Mouse (Mus musculus): Measurements from ENCODE around the gene Sun5.
"Not testable (repeated sequence)": the region's sequence is repeated elsewhere in the genome, so short reads cannot be mapped to it uniquely, and the experiment has no call there.

Sun5 gene

DNA sequence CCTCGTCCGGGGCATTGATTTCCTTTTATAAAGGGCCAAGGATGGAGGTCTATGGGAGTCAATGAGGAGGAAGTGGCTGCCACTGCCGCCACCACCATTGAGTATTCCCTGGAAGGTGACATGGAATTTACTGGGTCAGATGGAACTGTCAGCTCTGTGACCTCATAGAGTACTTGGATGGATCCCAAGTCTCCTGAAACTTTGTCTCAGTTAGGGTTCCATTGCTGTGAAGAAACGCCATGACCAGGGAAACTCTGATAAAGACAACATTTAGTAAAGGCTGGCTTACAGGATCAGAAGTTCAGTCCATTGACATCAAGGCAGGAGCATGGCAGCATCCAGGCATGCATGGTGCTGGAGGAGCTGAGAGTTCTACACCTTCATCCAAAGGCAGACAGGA, at the start of gene Sun5:
TSS of gene Sun5 (minus strand) at position 101 of the 400 bp plus-strand sequence.
- in situ Hi-C loops (cut with MboI, MseI): no loop called here

DNA sequence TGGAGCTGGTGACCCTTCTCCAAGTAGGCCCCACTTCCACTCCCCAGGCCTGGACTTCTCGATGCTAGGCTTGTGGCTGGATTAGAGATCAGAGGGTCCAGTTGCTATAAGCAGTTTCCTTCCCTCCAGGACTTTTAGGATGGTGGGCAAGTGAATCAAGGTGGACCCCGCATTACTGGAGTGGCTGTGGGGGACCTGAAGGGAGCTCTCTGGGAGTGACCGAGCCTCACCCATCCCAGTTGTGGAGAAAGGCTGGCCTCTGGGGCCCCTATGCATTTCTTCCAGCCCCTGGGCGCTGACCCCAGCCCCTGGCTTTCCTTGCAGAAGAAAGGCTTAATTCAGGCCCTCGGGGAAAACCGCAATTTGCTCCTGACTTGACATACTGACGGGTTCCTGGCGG, 47.0 kb upstream of the Sun5 start, which contains the start of gene Bpifb3:
TSS of gene Bpifb3 (plus strand) at position 301 of the 400 bp plus-strand sequence.
- in situ Hi-C loops (cut with MboI, MseI): no loop called here

DNA sequence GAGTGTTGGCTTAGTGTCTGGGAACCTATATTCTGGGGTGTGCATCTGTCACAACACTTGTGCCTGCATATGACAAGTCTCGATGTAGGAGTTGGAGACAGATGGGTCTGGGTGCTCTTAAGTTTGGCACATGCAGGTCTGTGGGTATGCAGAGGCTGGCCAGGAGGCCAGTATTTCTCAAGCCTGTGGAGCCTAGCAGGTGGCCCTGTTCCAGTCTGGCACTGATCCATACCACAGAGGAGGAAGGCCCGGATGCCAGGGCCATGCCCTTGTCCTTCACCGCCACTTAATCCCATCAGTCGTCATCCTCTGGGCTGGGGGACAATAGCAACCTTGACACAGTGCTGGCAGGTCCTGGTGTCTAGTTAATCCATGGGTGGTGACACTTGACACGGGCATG, 43.3 kb upstream of the Sun5 start:
- in situ Hi-C loops (cut with MboI, MseI): no loop called here

DNA sequence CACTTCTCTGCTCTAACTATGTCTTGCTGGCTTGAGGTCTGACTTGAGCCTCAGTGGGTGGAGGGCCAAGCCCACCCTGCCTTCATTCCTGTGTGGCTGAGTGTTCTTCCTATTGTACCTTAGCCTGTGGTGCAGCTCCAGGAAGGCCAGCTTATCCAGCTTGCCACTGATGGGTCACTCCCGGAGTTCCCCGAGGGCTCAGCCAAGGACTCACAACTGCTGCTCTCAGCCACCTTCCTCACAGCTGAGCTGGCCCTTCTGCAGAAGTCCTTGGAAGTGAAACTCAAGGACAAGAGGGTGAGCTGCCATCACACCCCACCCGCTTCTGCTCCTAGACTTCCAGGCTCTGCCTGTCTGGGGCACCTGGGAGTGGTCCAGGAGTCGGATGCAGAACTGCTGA, 35.7 kb upstream of the Sun5 start:
- in situ Hi-C loops (cut with MboI, MseI): no loop called here

DNA sequence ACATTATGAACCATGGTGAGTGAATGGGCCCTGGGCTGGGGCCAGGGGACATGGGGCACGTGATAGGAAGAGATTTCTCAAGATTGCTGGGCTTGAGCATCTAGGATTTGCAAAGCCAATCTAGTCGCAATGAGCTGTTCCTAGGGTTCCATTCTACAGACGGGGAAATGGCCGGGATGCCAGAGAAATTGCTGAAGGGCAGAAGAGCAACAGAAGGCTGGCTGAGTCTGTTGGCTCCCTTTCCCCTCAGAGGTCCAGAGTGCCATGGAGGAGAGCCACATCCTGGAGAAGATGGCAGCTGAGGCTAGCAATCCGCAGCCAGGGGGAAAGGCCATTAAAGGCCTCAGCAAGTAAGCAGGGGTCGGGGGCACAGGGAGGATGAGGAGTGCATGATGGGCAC, 31.8 kb upstream of the Sun5 start:
- in situ Hi-C loops (cut with MboI, MseI): no loop called here

DNA sequence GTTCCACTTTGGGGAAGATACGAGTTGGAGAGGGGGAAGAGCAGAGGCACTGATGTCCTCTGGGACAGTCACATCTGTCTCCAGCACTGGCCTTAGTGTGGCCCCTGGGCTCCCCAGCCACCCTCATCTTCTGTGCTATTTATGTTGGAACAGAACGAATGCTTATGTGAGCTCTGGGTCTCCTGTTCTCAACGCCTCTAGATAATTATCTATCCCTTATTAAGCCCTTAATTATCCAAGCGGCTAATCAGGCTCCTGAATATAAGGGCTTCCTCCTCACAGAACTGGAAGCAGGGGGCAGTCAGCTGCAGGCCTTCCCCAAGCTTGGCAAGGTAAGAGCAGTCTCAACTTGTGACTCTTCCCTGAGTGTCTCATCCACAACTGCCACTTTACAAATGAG, 29.2 kb upstream of the Sun5 start, which contains the start of gene Bpifb6:
TSS of gene Bpifb6 (plus strand) at position 301 of the 400 bp plus-strand sequence.
- in situ Hi-C loops (cut with MboI, MseI): no loop called here

DNA sequence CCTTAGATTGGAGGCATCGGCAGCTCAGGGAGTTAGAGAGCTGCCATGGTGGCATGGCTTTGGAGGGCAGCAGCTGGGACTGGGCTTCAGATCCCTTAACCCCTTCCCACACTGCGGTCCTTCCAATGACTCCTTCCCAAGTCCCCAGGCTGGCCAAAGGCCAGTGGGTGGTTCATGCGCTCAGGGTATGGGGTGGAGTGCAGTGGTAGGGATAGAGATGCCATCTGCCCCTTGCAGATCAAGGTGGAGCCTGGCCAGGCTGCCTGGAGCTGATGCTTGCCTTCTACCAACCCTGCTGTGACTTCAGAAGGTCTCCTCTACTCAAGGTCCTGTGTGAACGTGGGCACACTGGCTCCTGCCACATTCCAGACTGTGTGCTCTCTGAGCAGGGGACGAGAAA, 28.2 kb upstream of the Sun5 start:
- in situ Hi-C loops (cut with MboI, MseI): no loop called here

DNA sequence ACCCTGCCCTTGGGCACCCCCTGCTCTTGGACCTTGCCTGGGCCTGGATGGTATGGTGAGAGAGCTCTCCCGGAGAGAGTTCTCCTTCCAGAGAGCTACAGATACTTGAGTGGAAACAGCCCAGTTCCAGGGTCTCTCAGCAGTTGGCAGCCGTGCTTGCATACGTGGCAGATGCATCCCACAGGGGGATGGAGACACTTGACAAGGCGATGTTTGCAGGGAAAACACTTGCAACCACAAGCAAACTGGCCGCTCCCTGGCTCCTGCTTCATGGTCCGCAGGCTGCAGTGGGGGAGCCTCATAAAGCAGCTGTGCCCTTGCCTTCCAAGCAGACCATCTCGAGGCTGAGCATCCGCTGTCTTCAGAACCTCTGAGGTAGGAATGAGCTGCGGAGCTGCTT, 3.9 kb upstream of the Sun5 start, which contains the start of gene Bpifb2:
TSS of gene Bpifb2 (plus strand) at position 301 of the 400 bp plus-strand sequence.
- in situ Hi-C loops (cut with MboI, MseI): no loop called here

DNA sequence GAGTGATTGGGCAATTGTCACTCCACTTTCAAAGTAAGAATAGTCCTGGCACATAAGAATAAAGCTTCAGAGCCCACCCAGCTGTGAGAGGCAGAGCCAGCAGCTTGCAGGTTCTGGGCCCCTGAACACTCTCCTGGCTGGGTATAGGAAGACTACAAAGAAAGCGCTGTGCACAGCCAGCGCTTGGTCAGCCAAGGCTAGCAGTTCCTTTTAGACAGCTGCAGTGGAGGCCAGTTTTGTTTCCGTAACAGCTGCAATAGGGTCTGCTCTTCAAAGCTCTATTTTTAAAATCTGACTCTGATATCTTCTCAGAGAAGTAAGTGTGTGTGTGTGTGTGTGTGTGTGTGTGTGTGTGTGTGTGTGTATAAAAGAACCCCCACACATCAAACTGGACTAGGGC, 8.9 kb downstream of the Sun5 start:
- in situ Hi-C loops (cut with MboI, MseI): no loop called here

DNA sequence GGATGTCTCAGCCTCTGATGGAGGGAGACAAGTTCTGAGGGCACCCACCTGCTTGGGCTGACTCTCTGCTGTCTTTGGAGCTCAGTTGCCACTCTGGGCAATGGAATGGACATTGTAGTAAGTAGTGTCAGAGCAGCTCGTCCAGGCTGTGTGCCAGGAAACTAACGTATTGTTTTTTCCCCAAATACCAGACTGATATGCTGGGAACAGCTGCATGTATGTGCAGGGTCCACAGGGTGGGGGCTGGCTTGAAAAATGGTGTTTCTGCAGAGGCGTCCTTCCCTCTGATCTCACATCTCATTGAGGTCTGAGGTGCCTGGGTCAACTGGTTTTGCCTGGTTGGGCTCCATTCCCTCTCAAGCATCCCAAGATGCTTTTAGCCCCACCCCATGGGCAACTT, 10.2 kb downstream of the Sun5 start:
- in situ Hi-C loops (cut with MboI, MseI): no loop called here

DNA sequence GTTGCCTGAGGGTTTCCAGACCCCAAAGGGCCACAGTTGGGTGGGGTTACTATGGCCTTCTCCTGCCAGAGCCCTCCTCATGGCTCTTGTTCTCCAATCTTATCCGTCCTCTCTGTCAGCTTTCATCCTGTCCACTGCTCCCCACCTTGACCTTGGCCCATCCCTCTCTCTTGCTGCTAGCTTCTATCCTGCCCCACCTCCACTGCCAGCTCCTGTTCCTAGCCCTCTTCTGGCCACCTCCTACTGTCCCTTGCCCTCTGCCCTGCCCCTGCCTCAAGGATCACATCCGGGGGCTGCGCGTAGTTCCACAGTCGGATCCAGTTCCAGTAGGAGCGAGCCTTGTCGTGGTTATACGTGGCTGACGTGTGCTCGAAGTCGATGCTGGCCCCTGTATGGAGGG, 10.6 kb downstream of the Sun5 start:
- in situ Hi-C loops (cut with MboI, MseI): no loop called here

DNA sequence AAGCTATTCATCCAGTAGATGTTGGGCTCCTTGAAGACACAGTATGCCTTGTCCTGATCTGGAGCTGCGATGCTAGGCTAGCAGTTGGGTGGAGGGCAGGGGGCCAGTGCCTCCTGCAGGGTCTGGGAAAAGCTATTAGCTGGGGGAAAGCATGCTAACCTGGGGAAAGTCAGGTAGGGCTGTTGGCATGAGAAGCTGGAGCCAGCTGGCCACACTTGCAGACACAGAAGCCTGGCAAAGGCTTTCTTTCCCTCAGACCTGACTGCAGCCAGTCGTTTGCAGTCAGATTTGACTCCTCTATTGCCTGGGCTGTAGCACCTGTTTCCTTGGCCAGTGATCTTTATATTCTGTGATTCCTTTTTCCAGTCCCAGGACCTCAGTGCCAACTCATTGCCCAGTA, 11.3 kb downstream of the Sun5 start:
- in situ Hi-C loops (cut with MboI, MseI): loop anchor here in 1 of 2 experiments (10.0 kb wide), 1 partner anchor 155 kb away; no protein-coding TSS in a partner anchor

DNA sequence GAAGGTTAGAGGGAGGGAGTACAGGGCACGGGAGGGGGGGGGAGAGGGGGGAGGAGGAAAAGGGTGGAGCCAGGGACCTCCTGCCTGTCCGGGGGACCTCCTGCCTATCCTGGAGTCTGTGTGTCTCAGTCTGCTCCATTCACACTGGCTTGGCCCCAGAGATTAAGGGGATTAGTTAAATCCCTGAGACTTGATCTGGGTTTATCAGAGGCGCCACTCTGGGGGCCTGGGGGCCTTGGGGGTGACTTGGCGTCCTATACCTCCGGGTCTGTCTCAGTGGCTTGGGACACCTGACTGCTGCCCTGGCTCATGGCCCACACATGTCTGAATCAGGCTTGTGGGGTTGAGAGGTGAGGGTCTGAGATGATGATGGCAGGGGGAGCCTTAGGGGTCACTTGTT, 17.3 kb downstream of the Sun5 start:
- in situ Hi-C loops (cut with MboI, MseI): loop anchor here in 1 of 2 experiments (10.0 kb wide), 1 partner anchor 149 kb away; no protein-coding TSS in a partner anchor

DNA sequence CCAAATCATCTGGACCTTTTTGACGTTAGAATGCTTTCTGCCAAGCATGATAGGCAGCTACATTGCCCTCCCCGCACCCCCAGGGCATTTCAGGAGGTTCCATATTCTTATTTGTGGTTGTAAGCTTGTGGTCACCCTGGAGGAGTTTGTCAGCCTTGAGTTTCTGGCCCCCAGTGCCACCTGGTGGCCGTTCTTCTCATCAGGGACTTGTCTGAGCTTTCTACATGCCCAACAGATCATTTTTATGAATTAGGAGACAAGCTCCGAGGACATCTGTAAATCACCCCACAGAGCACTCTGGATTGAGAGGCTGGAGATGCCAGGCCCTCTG, 19.9 kb downstream of the Sun5 start:
- in situ Hi-C loops (cut with MboI, MseI): loop anchor here in 1 of 2 experiments (10.0 kb wide), 1 partner anchor 146 kb away; no protein-coding TSS in a partner anchor

DNA sequence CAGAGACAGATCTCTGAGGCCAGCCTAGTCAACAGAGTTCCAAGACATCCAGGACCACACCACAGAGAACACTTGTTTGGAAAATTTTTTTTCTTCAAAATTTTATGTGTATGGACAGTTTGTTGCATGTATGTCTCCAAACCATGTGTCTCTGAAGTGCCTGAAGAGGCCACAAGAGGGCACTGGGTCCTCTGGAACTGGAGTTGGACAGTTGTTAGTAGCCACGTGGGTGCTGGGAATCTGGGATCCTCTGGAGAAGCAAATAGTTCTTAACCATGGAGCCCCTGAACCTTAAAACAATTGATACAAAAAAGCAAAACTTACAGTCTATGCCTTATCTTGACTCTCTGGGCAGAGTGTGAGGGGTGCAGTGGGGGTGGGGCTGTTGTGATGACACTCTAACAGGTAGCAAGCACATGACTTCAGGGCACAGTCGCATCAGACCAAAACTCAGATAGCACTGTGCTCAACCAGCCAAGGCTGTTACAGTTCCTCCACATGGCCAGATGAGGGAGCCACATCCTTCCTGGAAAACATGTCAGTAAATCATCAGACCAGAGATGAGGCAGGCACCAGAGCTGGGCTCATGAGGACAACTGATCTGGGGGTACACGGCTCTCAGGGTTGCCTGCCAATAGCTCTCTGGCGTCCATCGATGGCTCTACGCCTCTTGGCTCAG, 20.4 kb downstream of the Sun5 start:
- in situ Hi-C loops (cut with MboI, MseI): loop anchor here in 1 of 2 experiments (10.0 kb wide), 1 partner anchor 146 kb away; no protein-coding TSS in a partner anchor

DNA sequence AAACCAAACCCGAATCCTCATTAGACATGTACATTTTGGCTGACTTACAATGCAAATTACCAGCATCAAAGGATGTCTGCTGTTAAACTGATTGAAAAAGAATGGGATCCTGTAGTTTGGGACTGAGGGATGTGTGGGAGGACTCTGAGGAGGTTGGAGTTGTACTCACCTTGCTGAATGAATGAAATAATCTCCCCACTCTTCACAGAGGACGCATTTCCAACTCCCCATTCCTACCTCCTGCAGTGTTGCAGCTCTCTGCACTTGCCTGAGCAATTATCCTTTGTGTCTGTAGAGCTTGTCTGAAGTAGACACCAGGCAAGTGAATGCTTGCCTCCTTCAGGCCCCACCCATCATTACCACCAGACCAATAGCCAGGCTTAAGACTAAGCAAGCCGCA, 22.5 kb downstream of the Sun5 start:
- in situ Hi-C loops (cut with MboI, MseI): no loop called here

DNA sequence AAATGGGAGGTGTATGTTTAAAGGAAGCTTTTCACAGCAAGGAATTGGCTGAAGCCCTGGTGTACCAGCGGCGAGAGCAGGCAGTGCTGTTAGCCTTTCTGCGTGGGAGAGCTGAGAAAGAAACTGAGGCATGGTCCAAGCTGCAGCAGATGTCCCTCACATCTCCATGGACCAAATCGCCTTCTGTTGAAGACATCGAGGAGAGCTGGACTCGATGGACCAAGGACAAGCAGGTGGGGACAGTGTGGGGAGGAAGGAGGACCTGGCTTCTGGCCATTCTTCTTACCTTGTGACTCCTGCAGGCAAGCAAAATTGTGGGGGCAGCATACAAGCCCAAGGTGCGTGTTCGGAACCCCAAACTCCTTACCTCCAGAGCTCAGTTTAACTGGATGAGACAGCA, 28.0 kb downstream of the Sun5 start:
- in situ Hi-C loops (cut with MboI, MseI): no loop called here

DNA sequence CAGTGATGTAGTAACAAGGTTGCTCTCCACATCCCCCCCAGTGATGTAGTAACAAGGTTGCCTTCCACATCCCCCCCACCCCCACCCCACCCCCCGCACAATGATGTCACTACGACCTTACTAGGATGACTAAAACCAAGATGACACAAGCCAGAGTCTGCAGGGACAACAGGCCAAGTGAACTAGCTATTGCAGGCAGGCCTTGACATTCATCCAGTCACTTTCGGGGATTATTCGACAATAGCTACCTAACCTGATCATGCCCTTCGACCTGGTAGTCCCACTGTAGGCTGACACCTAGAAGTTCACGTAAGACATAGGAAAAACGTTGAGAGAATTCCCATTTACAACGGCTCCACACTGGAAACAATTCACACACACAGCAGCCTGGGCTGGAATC, 37.6 kb downstream of the Sun5 start:
- in situ Hi-C loops (cut with MboI, MseI): no loop called here

DNA sequence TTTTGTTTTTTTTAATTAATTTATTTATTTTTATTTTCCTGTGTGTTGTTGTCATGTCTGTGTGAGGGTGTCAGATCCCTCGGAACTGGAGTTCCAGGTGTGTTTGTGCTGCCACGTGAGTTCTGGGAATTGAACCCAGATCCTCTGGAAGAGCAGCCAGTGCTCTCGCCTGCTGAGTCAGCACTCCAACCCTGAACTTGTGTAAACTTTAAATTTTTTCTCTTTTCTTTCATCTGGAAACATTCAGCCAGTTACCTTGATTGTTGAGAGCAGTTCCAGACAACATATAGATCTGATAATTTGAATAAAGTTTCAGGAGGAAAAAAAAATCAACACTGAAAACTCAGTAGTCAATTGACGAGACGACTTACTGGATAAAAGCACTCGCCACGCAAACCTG, 42.2 kb downstream of the Sun5 start:
- in situ Hi-C loops (cut with MboI, MseI): no loop called here

DNA sequence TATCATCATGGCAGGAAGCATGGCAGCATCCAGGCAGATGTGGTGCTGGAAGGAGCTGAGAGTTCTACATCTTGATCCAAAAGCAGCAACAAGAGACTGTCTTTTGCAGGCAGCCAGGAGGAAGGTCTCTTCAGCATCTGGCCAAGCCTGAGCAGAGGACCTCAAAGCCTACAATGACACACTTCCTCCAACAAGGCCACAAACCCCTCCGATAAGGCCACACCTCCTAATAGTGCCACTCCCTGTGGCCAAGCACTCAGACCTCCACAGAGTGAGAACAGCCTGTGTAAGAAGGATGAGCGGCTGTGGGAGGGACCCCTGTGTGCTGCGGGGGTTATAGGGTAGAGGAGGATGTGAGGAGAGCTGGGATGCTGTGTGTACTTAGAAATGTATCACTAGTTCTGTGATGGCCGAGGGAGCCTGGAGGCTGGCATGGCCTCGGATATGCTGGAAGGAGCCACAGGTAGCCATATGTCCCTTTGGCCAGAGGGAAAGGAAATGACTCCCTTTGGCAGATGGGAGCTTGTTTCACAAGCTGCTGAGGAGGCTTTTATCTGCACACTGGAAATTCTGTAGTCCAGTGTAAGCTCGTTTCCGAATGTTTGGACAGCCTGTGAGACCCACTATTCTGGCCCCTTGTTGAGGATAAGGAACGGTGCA, 43.6 kb downstream of the Sun5 start:
- in situ Hi-C loops (cut with MboI, MseI): no loop called here

DNA sequence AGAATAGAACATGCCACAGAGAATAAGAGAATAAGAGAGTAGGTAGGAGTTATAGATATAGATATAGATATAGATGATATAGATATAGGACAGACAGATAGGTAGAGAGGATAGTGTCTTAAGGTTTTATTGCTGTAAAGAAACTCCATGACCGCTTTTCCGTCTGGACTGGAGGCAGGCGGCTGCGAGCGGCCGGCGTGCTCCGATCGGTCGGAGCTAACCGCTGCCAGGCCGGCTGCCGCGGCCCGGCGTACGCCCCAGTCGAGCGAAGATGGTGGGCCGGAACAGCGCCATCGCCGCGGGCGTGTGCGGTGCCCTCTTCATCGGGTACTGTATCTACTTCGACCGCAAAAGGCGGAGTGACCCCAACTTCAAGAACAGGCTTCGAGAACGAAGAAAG, 45.0 kb downstream of the Sun5 start:
- in situ Hi-C loops (cut with MboI, MseI): not testable (repeated sequence)

DNA sequence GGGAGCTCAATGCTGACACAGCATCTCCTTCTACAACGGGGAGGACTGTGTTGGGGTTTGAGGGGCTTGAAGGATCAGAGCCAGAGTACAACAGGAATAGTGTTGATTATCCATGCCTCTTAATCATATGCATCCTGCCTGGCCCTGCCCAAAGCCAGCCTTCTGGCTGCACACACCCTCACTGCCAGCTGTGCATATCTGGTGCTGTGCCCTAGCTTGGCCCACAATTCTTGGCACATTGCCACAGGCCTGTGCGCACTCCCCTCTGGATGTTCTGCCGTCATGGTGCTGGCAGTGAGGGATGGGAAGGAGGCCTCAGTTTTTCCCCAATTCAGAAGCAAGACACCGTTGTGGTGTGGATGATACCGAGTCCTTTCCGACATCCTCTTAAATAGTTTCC, 46.3 kb downstream of the Sun5 start:
- in situ Hi-C loops (cut with MboI, MseI): no loop called here

DNA sequence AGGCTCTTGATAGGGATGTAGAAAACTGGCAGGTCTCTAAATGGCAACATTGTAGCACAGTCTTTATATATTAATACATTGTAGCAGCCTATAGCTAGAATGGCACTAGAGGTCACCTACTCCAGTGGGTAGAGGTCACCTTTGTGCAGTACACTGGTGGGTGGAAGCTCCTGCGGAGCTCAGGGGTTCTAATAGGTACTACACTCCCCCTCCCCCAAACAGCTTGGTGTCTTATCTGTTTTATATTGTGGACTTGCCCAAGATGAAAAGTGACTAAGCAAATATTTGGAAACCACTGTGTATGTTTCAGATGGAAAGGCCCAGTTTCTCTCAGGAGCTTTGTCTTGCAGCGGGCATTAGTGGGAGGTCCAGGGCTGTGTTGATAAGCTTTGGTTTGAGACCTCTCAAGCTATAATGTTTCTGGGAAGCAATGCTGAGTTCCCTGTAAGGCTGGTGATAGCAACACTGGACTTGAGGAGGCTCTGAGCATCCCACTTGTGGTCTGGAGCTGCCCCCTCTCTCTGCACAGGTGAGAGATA, 48.8 kb downstream of the Sun5 start:
- in situ Hi-C loops (cut with MboI, MseI): no loop called here
